In genomic region chr11:96366092-96367041, GRCm38 (mm10) we compare ENCODE assay signal across 9 mouse cellular contexts. TPM values are rescaled to one million over a fixed set of nuclear protein-coding genes. Genes with fewer than 3 reads are reported as not detected.
A peak's percentile ranks its signal among the peaks of the same experiment; 100 is the strongest.
DNase-seq lines count a peak whose midpoint lies in the region; ATAC-seq and TF ChIP-seq lines count a peak whose summit lies in the region.
"Had no signal": no experiment of that assay in that cellular context is flagged by ENCODE, and none has a peak within 500 bp of the region (broad histone marks: within the 10 kb centered on the region; RNA-seq: fewer than 3 reads in every experiment).

No protein-coding gene starts in this region.

- no peaks in the 10 kb centered on the region for H3K9me3 ChIP-seq in hindbrain, embryonic 14.5 days (ENCODE audit: control insufficient read depth, low read length)
- no peaks in the 10 kb centered on the region for H3K9me3 ChIP-seq in limb, embryonic 10.5 days (replicated peaks)
- no peaks in the 10 kb centered on the region for H3K9me3 ChIP-seq in stomach, embryonic 15.5 days

- H3K4me1 ChIP-seq in testis, adult 2 months (ENCODE audit: control insufficient read depth, insufficient read depth, low read length), result peaks cover 17% of the 10 kb centered on the region
- no peaks in the 10 kb centered on the region for H3K4me1 ChIP-seq in hindbrain, embryonic 14.5 days (replicated peaks; ENCODE audit: control insufficient read depth, insufficient read depth, low read length)
- H3K4me1 ChIP-seq in limb, embryonic 10.5 days, result peaks cover 50% of the 10 kb centered on the region
- peaks cover 15% of the 10 kb centered on the region; the same call in 1 of the 2 replicates for H3K4me1 ChIP-seq in stomach, embryonic 15.5 days

- H3K27me3 ChIP-seq in testis, adult 2 months (ENCODE audit: control insufficient read depth, insufficient read depth, low read length), result peaks cover 3% of the 10 kb centered on the region
- peaks cover 94% of the 10 kb centered on the region for H3K27me3 ChIP-seq in hindbrain, embryonic 14.5 days (ENCODE audit: control insufficient read depth, insufficient read depth, low read length)
- H3K27me3 ChIP-seq in limb, embryonic 10.5 days (ENCODE audit: low read depth, poor library complexity, severe bottlenecking), result peaks cover 100% of the 10 kb centered on the region
- peaks cover 26% of the 10 kb centered on the region for H3K27me3 ChIP-seq in stomach, embryonic 15.5 days (replicated peaks)

- peak overlapping the region; percentile 30 for H3K4me2 ChIP-seq in hindbrain, embryonic 14.5 days (replicated peaks)
- H3K4me2 ChIP-seq in stomach, embryonic 15.5 days, result peak overlapping the region; percentile 44

- WGBS in hindbrain, embryonic 14.5 days, result 3% methylated on average over 47 of the region's 47 CpGs
- WGBS in limb, embryonic 10.5 days, result under 1% methylated on average over 47 of the region's 47 CpGs
- whole genome bisulfite sequencing in stomach, embryonic 15.5 days, result 11% methylated on average over 47 of the region's 47 CpGs

- peak overlapping the region; percentile 22; the same call in 1 of the 2 replicates for H3K4me3 ChIP-seq in testis, adult 2 months (ENCODE audit: control insufficient read depth, low read depth, low read length)
- H3K4me3 ChIP-seq in hindbrain, embryonic 14.5 days (replicated peaks; ENCODE audit: low read length), result no peak overlapping the region; the same call in 1 of the 2 replicates
- peak overlapping the region; percentile 38 for H3K4me3 ChIP-seq in limb, embryonic 10.5 days
- peak overlapping the region; percentile 21 for H3K4me3 ChIP-seq in stomach, embryonic 15.5 days (replicated peaks)

- no peak for TF ChIP-seq POLR2A in testis, adult 2 months (IDR thresholded peaks at IDR 0.05; ENCODE audit: control insufficient read depth, low read depth, low read length)

- DNase-seq in testis, postnatal 10 days (ENCODE audit: low spot score), result no peak
- no peak for DNase-seq in hindbrain, embryonic 14.5 days (ENCODE audit: low spot score)
- peak; percentile 57 for DNase-seq in limb, embryonic 10.5 days (ENCODE audit: low spot score)
- DNase-seq in cerebellum, postnatal 4 days (ENCODE audit: low spot score in 2 of 2), result no peak
- DNase-seq in ovary, postnatal 36 days (ENCODE audit: low spot score), result no peak
- no peak for DNase-seq in ovary, postnatal 10 days (ENCODE audit: low spot score)
- DNase-seq: layer of hippocampus, adult 9-11 months had no signal

- H3K9ac ChIP-seq in hindbrain, embryonic 14.5 days, result no peak overlapping the region
- no peak overlapping the region for H3K9ac ChIP-seq in stomach, embryonic 15.5 days

- no peaks in the 10 kb centered on the region for H3K36me3 ChIP-seq in testis, adult 2 months (ENCODE audit: control insufficient read depth, insufficient read depth, low read length)
- no peaks in the 10 kb centered on the region for H3K36me3 ChIP-seq in hindbrain, embryonic 14.5 days (replicated peaks; ENCODE audit: control insufficient read depth, insufficient read depth)
- no peaks in the 10 kb centered on the region for H3K36me3 ChIP-seq in limb, embryonic 10.5 days
- no peaks in the 10 kb centered on the region for H3K36me3 ChIP-seq in stomach, embryonic 15.5 days

- TF ChIP-seq CTCF in testis, adult 2 months (IDR thresholded peaks at IDR 0.05; ENCODE audit: control insufficient read depth, insufficient read depth, insufficient replicate concordance, low read depth, low read length), result no peak

- ATAC-seq in hindbrain, embryonic 14.5 days (ENCODE audit: low FRiP score), result no peak
- no peak for ATAC-seq in stomach, embryonic 15.5 days (ENCODE audit: insufficient read depth, low FRiP score, low read depth)

- no peak overlapping the region for H3K27ac ChIP-seq in testis, adult 2 months (ENCODE audit: control insufficient read depth, insufficient read depth, low read depth, low read length)
- H3K27ac ChIP-seq in hindbrain, embryonic 14.5 days, result no peak overlapping the region
- H3K27ac ChIP-seq in limb, embryonic 10.5 days, result no peak overlapping the region; the same call in 1 of the 2 replicates
- no peak overlapping the region for H3K27ac ChIP-seq in stomach, embryonic 15.5 days

RNA-seq across cellular contexts. Expression of gene Hoxb1, which starts 0.8 kb away (rescaled TPM):
- polyA plus RNA-seq in testis, adult 2 months (2012; rRNA removed), result not detected in 2 replicates
- 0.33 and 0.56 TPM in 2 replicates for polyA plus RNA-seq in hindbrain, embryonic 14.5 days (2014; fragmentation: Nextera tagmentation; extraction: Ambion mirVana)
- 0.78 and 0.83 TPM in 2 replicates for polyA plus RNA-seq in limb, embryonic 10.5 days (2016; fragmentation: Nextera tagmentation; extraction: Ambion mirVana)
- polyA plus RNA-seq in stomach, embryonic 15.5 days (2015; fragmentation: Nextera tagmentation; extraction: Ambion mirVana), result 0.10 TPM in 1 of 2 replicates, not detected in the other

RNA-seq across cellular contexts. Expression of gene Hoxb2, which starts 16.0 kb away (rescaled TPM):
- 0.20 and 1.2 TPM in 2 replicates for polyA plus RNA-seq in testis, adult 2 months (2012; rRNA removed)
- polyA plus RNA-seq in hindbrain, embryonic 14.5 days (2014; fragmentation: Nextera tagmentation; extraction: Ambion mirVana), result 39.5 and 42.9 TPM in 2 replicates
- polyA plus RNA-seq in limb, embryonic 10.5 days (2016; fragmentation: Nextera tagmentation; extraction: Ambion mirVana), result 11.3 and 13.5 TPM in 2 replicates
- polyA plus RNA-seq in stomach, embryonic 15.5 days (2015; fragmentation: Nextera tagmentation; extraction: Ambion mirVana), result 20.3 and 21.0 TPM in 2 replicates

RNA-seq across cellular contexts. Expression of gene Hoxb3, which starts 43.2 kb away (rescaled TPM):
- 5.6 and 6.7 TPM in 2 replicates for polyA plus RNA-seq in testis, adult 2 months (2012; rRNA removed)
- polyA plus RNA-seq in hindbrain, embryonic 14.5 days (2014; fragmentation: Nextera tagmentation; extraction: Ambion mirVana), result 12.8 and 17.2 TPM in 2 replicates
- 0.76 and 1.0 TPM in 2 replicates for polyA plus RNA-seq in limb, embryonic 10.5 days (2016; fragmentation: Nextera tagmentation; extraction: Ambion mirVana)
- 2.5 and 2.7 TPM in 2 replicates for polyA plus RNA-seq in stomach, embryonic 15.5 days (2015; fragmentation: Nextera tagmentation; extraction: Ambion mirVana)

RNA-seq across cellular contexts. Expression of gene Hoxb4, which starts 48.3 kb away (rescaled TPM):
- 0.07 and 1.3 TPM in 2 replicates for polyA plus RNA-seq in testis, adult 2 months (2012; rRNA removed)
- 4.0 and 5.4 TPM in 2 replicates for polyA plus RNA-seq in hindbrain, embryonic 14.5 days (2014; fragmentation: Nextera tagmentation; extraction: Ambion mirVana)
- 0.89 and 1.2 TPM in 2 replicates for polyA plus RNA-seq in limb, embryonic 10.5 days (2016; fragmentation: Nextera tagmentation; extraction: Ambion mirVana)
- polyA plus RNA-seq in stomach, embryonic 15.5 days (2015; fragmentation: Nextera tagmentation; extraction: Ambion mirVana), result 3.4 and 3.6 TPM in 2 replicates
